Mouse (Mus musculus) lung, postnatal 14 days (tissue): ENCODE results near the gene Vmn1r130.
"Not testable (repeated sequence)": the region's sequence is repeated elsewhere in the genome, so short reads cannot be mapped to it uniquely, and the experiment has no call there.

ENCODE experiments used
- DNase-seq: peaks from one replicate; pipeline ENCODE4 v3.0.0; 2021

Vmn1r130 gene

GRCm38 (mm10) chr7:21511480-21511879 is at the start of gene Vmn1r130:
TSS of gene Vmn1r130 (plus strand) at chr7:21511780.
- not testable (repeated sequence) for DNase-seq

- DNase-seq = not testable (repeated sequence)
These were observed 34.4 kb downstream of the Vmn1r130 start, which contains the start of gene Vmn1r131 for GRCm38 (mm10) chr7:21545990-21546389. TSS of gene Vmn1r131 (minus strand) at chr7:21546090.
